Mouse (Mus musculus) C2C12 (cell line): Measurements from ENCODE around the gene Ccl26.

Source experiments
- CEBPB ChIP-seq: IDR thresholded peaks from one replicate; pipeline ENCODE4 v1.6.1; 2011; ENCODE audit warnings: low read depth, mild to moderate bottlenecking, control low read depth, moderate library complexity
- CTCF ChIP-seq: IDR thresholded peaks from one replicate; pipeline ENCODE4 v1.5.1; 2011; ENCODE audit not compliant: control insufficient read depth, insufficient read depth, insufficient read length
- MAX ChIP-seq: IDR thresholded peaks from one replicate; pipeline ENCODE4 v1.6.1; 2011; ENCODE audit warnings: mild to moderate bottlenecking, control low read depth
- MYOD1 ChIP-seq: IDR thresholded peaks from one replicate; pipeline ENCODE4 v1.6.1; 2011; ENCODE audit warnings: low read depth; ENCODE audit not compliant: control insufficient read depth, insufficient read length
- MYOG ChIP-seq: IDR thresholded peaks from one replicate; pipeline ENCODE4 v1.6.1; 2011; ENCODE audit not compliant: control insufficient read depth, insufficient read length; ENCODE audit errors: extremely low read depth
- USF1 ChIP-seq: IDR thresholded peaks from one replicate; pipeline ENCODE4 v1.6.1; 2011; ENCODE audit warnings: low read depth, mild to moderate bottlenecking, control low read depth, moderate library complexity

DNA sequence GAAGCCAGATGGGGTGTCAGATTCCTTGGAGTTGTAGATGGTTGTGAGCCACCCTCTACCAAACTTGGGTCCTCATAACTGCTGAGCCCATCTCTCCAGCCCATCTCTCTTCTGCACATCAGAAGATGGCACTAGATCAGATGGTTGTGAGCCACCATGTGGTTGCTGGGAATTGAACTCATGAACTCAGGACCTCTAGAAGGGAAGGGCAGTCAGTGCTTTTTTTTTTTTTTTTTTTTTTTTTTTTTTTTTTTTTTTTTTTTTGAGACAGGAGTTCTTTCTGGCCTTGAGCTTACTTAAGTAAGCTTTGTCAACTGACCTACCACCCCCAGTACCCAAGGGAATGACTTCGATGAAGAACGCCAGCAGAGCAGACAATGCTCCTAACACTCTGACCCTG is 15.4 kb downstream of the Ccl26 start:
- TF ChIP-seq CTCF: no peak
- TF ChIP-seq MAX: no peak
- TF ChIP-seq CEBPB: no peak
- TF ChIP-seq USF1: no peak
- no peak for TF ChIP-seq MYOG
- no peak for TF ChIP-seq MYOD1
